Mouse (Mus musculus) cerebellum, adult 2 months (tissue): ENCODE data around the gene Ankrd13d.

Source experiments
- CTCF ChIP-seq: fragments of 200-500 bp; IDR thresholded peaks from 2 replicates; pipeline ENCODE4 v1.5.1; 2011; ENCODE audit warnings: low read depth, mild to moderate bottlenecking, control low read depth, low read length, moderate library complexity, borderline replicate concordance; ENCODE audit not compliant: insufficient read depth
- POLR2A ChIP-seq: fragments of 200-500 bp; IDR thresholded peaks from 2 replicates; pipeline ENCODE4 v1.6.1; 2011; ENCODE audit warnings: low read length, control low read depth, borderline replicate concordance; ENCODE audit not compliant: insufficient read depth

- TF ChIP-seq CTCF = no peak
- no peak for TF ChIP-seq POLR2A
These were observed 55.5 kb downstream of the Ankrd13d start for GRCm38 (mm10) chr19:4227446-4227845.
